Mouse (Mus musculus) intestine, postnatal 0 days (tissue): Measurements from ENCODE around the gene Tnfaip3. TPM values are rescaled to one million over a fixed set of nuclear protein-coding genes. Genes with fewer than 3 reads are reported as not detected.

ENCODE experiments used
- ATAC-seq: fragments of 200-750 bp; cut with Nextera tagmentation; 2 replicates; pipeline ENCODE4 v1.8.0; 2017; ENCODE audit warnings: mild to moderate bottlenecking, moderate TSS enrichment, moderate library complexity
- H3K27ac ChIP-seq: fragments of 300-500 bp; sonication (generic); 2 replicates; pipeline ENCODE4 v1.5.1; 2014; ENCODE audit warnings: mild to moderate bottlenecking, low read depth, low read length, moderate library complexity
- H3K27me3 ChIP-seq: fragments of 300-500 bp; sonication (generic); replicated peaks from 2 replicates; pipeline ENCODE4 v1.6.1; 2014; ENCODE audit warnings: low read length, mixed read lengths; ENCODE audit not compliant: control insufficient read depth, insufficient read depth
- H3K36me3 ChIP-seq: fragments of 300-500 bp; sonication (generic); 2 replicates; pipeline ENCODE4 v1.6.1; 2014; ENCODE audit warnings: mild to moderate bottlenecking, moderate library complexity; ENCODE audit not compliant: control insufficient read depth, insufficient read depth
- H3K4me1 ChIP-seq: fragments of 300-500 bp; sonication (generic); replicated peaks from 2 replicates; pipeline ENCODE4 v1.6.1; 2014; ENCODE audit warnings: antibody characterized with exemption, low read length, mixed read lengths; ENCODE audit not compliant: control insufficient read depth, insufficient read depth
- H3K4me2 ChIP-seq: fragments of 300-500 bp; sonication (generic); replicated peaks from 2 replicates; pipeline ENCODE4 v1.6.1; 2014; ENCODE audit warnings: low read depth, mild to moderate bottlenecking, moderate library complexity
- H3K4me3 ChIP-seq: fragments of 300-500 bp; sonication (generic); 2 replicates; pipeline ENCODE4 v1.5.1; 2014; ENCODE audit warnings: low read depth, low read length
- H3K9ac ChIP-seq: fragments of 300-500 bp; sonication (generic); 2 replicates; pipeline ENCODE4 v1.6.1; 2014; ENCODE audit warnings: mild to moderate bottlenecking, low read depth, low read length
- H3K9me3 ChIP-seq: fragments of 300-500 bp; sonication (generic); 2 replicates; pipeline ENCODE4 v1.6.1; 2016; ENCODE audit warnings: mixed run types; ENCODE audit not compliant: control insufficient read depth
- CTCF ChIP-seq: sonication (generic); IDR thresholded peaks from 2 replicates; pipeline ENCODE4 v1.5.1; 2016; ENCODE audit warnings: low read depth, mild to moderate bottlenecking, control low read depth, antibody characterized with exemption, moderate library complexity
- WGBS: fragments of 180-500 bp; shearing (Covaris S2); extraction: QIAGEN DNeasy Blood & Tissue Kit; methylation state at CpG from one replicate; pipeline ENCODE4 v1.1.7; 2014; 5-methylcytosine and 5-hydroxymethylcytosine counted together
- polyA plus RNA-seq: library from polyadenylated mRNA; unstranded; fragments of >200 nt; fragmentation: Nextera tagmentation; extraction: Ambion mirVana; gene quantifications from 2 replicates; pipeline ENCODE4 v1.2.1, GENCODE M21; 2015

The Tnfaip3 gene
- polyA plus RNA-seq, 1 experiment from 2014 or later = 3.7 TPM

- no peak overlapping the region for H3K4me2 ChIP-seq
- no peak overlapping the region for H3K9ac ChIP-seq
- H3K4me1 ChIP-seq = no peaks in the 10 kb centered on the region
- H3K9me3 ChIP-seq = no peaks in the 10 kb centered on the region
- H3K36me3 ChIP-seq = no peaks in the 10 kb centered on the region
- H3K27ac ChIP-seq = no peak overlapping the region
- H3K4me3 ChIP-seq = no peak overlapping the region
- no peak for ATAC-seq
- no peak for TF ChIP-seq CTCF
- 54% methylated on average over 3 of the region's 3 CpGs for WGBS
- H3K27me3 ChIP-seq = no peaks in the 10 kb centered on the region
Measured at GRCm38 (mm10) chr10:19034764-19035163, 19.3 kb upstream of the Tnfaip3 start.

DNA sequence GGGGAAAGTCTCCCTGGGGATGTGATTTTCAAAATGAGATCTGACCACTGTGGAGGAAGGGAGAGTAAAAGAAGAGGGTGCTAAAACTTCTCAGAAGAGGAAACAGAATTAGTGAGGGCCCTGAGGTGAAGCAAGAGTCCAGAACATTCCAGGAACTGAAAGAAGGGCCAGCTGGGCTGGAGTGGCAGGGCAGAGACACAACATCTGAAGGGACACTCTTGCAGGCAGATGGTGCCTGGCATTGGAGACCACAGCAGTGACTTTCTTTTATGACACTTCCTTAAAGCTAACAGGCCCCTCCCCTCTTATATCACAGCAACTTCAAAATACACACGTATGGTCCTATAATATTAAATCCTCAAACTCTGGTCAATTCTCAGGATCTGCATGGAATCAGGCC, 18.2 kb upstream of the Tnfaip3 start:
- Histone ChIP-seq H3K4me3 (no peak overlapping the region), H3K27me3 (no peaks in the 10 kb centered on the region), H3K4me1 (no peaks in the 10 kb centered on the region), H3K27ac (no peak overlapping the region), H3K9ac (no peak overlapping the region), H3K36me3 (no peaks in the 10 kb centered on the region), H3K9me3 (no peaks in the 10 kb centered on the region), H3K4me2 (no peak overlapping the region)
- no peak for ATAC-seq
- WGBS = 69% methylated on average over 1 of the region's 1 CpGs
- TF ChIP-seq CTCF = no peak

DNA sequence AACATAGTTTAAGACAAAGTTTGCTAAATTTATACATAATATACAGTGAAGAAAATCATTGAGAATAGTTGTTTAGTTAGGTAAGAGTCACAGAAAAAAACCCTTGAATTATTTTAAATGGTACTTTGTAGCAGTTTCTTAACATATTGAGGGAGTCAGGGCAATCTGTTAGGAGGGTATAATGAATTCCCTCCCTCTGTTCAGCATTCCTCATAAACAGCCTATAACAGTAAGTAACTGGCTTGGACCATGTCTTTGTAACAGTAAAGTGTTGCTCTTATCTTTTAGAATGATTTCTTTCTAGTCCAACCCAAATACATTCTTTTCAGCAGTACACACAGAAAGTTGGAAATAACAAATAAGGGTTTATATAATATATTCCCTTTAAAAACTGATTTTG, 16.4 kb upstream of the Tnfaip3 start:
- H3K27ac ChIP-seq = no peak overlapping the region
- no peaks in the 10 kb centered on the region for H3K4me1 ChIP-seq
- TF ChIP-seq CTCF = no peak
- H3K4me3 ChIP-seq = no peak overlapping the region
- H3K9ac ChIP-seq = no peak overlapping the region
- no peaks in the 10 kb centered on the region for H3K36me3 ChIP-seq
- no peaks in the 10 kb centered on the region for H3K9me3 ChIP-seq
- ATAC-seq = no peak
- no peaks in the 10 kb centered on the region for H3K27me3 ChIP-seq
- no peak overlapping the region for H3K4me2 ChIP-seq

DNA sequence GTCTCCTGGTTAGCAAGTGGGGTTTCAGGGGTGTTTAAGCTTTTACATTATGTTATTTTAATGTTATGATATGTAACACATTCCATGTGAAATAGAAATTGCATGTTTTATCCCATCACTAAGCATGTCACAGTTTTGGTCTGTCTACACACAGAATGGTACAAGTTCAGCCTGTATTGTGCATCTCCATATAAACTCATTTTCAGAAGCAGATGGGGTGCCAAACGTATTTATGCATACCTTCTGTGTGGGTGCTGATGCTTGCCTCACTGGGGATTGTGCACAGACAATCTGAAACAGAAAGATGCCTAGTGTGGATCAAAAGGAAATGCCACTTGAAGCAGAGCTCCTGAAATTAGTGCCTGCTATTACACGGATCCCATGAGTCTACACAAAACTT, 15.2 kb upstream of the Tnfaip3 start:
- H3K36me3 ChIP-seq = no peaks in the 10 kb centered on the region
- no peaks in the 10 kb centered on the region for H3K9me3 ChIP-seq
- H3K9ac ChIP-seq = no peak overlapping the region
- H3K4me1 ChIP-seq = no peaks in the 10 kb centered on the region
- TF ChIP-seq CTCF = no peak
- H3K4me2 ChIP-seq = no peak overlapping the region
- WGBS = 75% methylated on average over 2 of the region's 2 CpGs
- no peaks in the 10 kb centered on the region for H3K27me3 ChIP-seq
- no peak for ATAC-seq
- H3K4me3 ChIP-seq = no peak overlapping the region
- H3K27ac ChIP-seq = no peak overlapping the region

- Histone ChIP-seq H3K9me3 (no peaks in the 10 kb centered on the region), H3K27ac (no peak overlapping the region), H3K27me3 (no peaks in the 10 kb centered on the region), H3K4me1 (no peaks in the 10 kb centered on the region), H3K9ac (no peak overlapping the region), H3K36me3 (no peaks in the 10 kb centered on the region), H3K4me2 (no peak overlapping the region), H3K4me3 (no peak overlapping the region)
- 92% methylated on average over 5 of the region's 5 CpGs for WGBS
- TF ChIP-seq CTCF = no peak
- no peak for ATAC-seq
Measured at GRCm38 (mm10) chr10:19026710-19027109, 11.3 kb upstream of the Tnfaip3 start.

DNA sequence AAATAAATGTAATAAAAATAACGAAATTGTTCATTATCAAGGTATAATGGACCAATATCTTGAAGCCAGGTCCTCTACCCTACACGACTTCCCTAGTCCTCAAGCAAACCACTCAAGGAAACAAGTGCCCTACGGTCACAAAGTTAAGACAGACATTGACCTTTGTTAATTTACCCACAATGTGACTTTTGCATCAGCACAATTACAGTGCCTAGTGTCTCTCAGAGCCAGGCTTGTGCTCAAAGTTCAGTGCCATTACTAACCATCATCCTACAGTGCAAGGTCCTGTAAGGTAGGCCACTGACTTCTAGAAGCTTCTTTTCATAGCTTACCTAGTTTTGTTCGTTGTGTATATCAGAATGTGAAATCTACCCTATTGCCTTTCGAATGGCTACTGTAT, 8.9 kb upstream of the Tnfaip3 start:
- Histone ChIP-seq H3K4me1 (no peaks in the 10 kb centered on the region), H3K27ac (0 out of 2 replicates have a peak overlapping the region, but pooled peaks have one; percentile 50), H3K9ac (no peak overlapping the region), H3K9me3 (no peaks in the 10 kb centered on the region), H3K4me3 (no peak overlapping the region), H3K27me3 (no peaks in the 10 kb centered on the region), H3K4me2 (no peak overlapping the region), H3K36me3 (no peaks in the 10 kb centered on the region)
- TF ChIP-seq CTCF = no peak
- 61% methylated on average over 5 of the region's 5 CpGs for WGBS
- peak; percentile 95 for ATAC-seq
